Mouse (Mus musculus): ENCODE measurements at regions not wholly inside any gene's neighbourhood (a gene's known extent, or its start where the extent isn't known, plus 50 kb on each side); places are given as distances from the start of the nearest gene placed in this dataset.
A peak's percentile ranks its signal among the peaks of the same experiment; 100 is the strongest.

DNA sequence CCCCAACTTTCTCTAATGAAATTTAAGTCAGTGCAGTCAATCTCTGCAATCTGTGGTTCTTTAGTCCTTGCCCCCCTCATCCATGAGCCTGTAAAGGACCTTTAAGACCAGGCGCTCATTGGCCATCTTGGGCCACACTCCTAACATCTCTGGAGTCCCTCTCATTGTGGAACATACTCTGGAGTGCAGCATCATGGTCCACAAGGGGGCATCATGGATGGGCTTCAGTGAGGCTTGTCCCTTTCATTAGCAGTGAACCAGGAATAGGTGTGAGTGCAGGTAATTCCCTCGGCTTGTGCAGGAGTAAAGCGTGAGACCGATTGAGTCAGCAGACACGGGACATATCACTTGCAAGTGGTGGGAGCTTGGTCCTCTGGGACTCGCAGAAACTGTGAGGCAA is 137.7 kb downstream of the Sall1 start:
- H3K4me2 ChIP-seq = no peak overlapping the region
- 73% methylated on average over 6 of the region's 6 CpGs for WGBS
- H3K4me3 ChIP-seq = no peak overlapping the region
- no peak for ATAC-seq (ENCODE audit: extremely low read depth, insufficient number of reproducible peaks, low FRiP score, low TSS enrichment)
- H3K9me3 ChIP-seq = no peaks in the 10 kb centered on the region
- H3K27me3 ChIP-seq (replicated peaks) = peaks cover 97% of the 10 kb centered on the region
- no peaks in the 10 kb centered on the region for H3K36me3 ChIP-seq
- no peak overlapping the region for H3K9ac ChIP-seq
- no peak overlapping the region for H3K27ac ChIP-seq (replicated peaks)
- peaks cover 13% of the 10 kb centered on the region for H3K4me1 ChIP-seq

DNA sequence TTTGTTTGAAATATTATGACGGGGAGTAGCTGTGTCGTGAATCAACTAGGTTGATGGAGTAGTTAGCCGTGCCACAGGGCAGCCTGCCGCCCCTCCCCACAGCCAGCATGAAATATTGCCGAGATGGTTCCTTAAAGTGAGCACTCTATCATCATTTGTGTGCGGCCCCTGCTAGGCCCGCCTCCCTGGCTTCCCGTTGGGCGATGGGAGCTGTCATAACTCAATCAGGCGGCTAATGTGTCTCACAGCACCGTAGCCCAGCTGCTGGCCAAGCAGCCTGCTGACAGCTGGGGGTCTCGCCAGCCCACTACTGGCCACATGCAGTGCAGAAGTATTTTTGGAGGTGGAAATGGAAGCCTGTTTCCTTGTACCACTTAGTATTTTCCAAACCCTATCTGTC is 140.9 kb downstream of the Sall1 start:
- no peaks in the 10 kb centered on the region for H3K9me3 ChIP-seq
- H3K27ac ChIP-seq (replicated peaks) = no peak overlapping the region
- no peaks in the 10 kb centered on the region for H3K36me3 ChIP-seq
- peaks cover 93% of the 10 kb centered on the region for H3K27me3 ChIP-seq (replicated peaks)
- no peak for ATAC-seq (ENCODE audit: extremely low read depth, insufficient number of reproducible peaks, low FRiP score, low TSS enrichment)
- H3K4me3 ChIP-seq = no peak overlapping the region
- H3K4me1 ChIP-seq = peaks cover 16% of the 10 kb centered on the region
- H3K4me2 ChIP-seq = no peak overlapping the region
- H3K9ac ChIP-seq = no peak overlapping the region
- 55% methylated on average over 12 of the region's 12 CpGs for WGBS

DNA sequence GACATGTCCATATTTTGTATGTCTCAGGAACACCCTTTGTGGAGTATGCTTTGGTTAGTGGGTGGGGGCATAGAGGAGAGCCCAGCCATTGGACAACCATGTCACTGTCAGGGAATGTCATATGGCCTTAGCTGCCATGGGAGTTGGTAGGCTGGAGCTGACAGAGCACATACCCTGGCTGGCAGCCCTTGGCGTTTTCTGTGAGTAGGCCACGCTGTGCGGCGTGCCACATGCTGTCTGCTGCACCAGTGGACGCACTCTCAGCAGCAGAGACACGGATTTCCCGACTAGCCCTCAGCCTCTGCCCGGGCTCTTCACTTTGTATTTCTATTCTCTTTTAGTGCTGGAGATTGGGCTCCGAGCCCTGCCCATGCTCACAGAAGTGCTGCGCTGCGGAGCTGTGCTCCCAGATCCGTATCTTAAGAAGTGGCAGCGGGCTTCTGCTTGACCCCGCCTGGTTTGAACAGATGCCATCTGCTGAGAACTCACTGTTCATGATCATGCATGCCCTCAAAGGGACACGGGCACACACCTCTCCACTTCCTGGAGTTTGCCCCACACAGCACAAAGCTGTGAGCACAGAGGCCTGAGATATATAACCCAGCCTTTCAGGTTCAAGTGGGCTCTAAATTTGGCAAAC is 160.1 kb downstream of the Sall1 start:
- H3K27me3 ChIP-seq (replicated peaks) = peaks cover 52% of the 10 kb centered on the region

DNA sequence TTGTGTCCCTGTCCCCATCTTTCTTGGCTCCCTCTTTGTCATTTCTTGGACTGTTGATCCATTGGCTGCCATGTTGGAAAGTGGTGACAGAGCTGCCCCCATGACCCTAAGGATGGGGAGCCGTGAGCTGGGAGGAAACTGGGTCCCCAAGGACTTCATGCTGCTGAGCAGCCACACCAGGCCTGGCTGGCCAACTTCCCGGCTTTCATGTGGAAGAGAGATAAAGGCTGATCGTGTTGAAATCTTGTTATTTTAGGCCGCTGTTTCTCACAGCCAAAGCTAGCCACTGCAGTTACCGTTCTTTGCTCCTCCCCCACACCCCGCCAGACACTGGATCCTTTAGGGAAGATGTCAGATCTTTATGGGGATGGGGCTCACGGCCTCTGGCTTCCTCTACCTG is 164.1 kb downstream of the Sall1 start:
- Histone ChIP-seq H3K27ac (replicated peaks) (0 out of 2 replicates have a peak overlapping the region, but pooled peaks have one; percentile 42), H3K36me3 (no peaks in the 10 kb centered on the region), H3K9me3 (no peaks in the 10 kb centered on the region), H3K4me1 (peaks cover 8% of the 10 kb centered on the region), H3K4me2 (peak overlapping the region; percentile 30; the same call in 1 of the 2 replicates), H3K27me3 (replicated peaks) (peaks cover 64% of the 10 kb centered on the region), H3K9ac (no peak overlapping the region), H3K4me3 (no peak overlapping the region)
- ATAC-seq (ENCODE audit: extremely low read depth, insufficient number of reproducible peaks, low FRiP score, low TSS enrichment) = no peak
- 20% methylated on average over 7 of the region's 7 CpGs for WGBS

More for the DNA sequence above, 160.1 kb downstream of the Sall1 start:
- H3K27ac ChIP-seq (replicated peaks) = no peak overlapping the region
- H3K9me3 ChIP-seq = no peaks in the 10 kb centered on the region
- peaks cover 8% of the 10 kb centered on the region for H3K4me1 ChIP-seq
- no peak overlapping the region for H3K9ac ChIP-seq
- no peak overlapping the region for H3K4me3 ChIP-seq
- no peak overlapping the region for H3K4me2 ChIP-seq
- H3K36me3 ChIP-seq = no peaks in the 10 kb centered on the region
- ATAC-seq (ENCODE audit: extremely low read depth, insufficient number of reproducible peaks, low FRiP score, low TSS enrichment) = no peak
- 79% methylated on average over 15 of the region's 15 CpGs for WGBS

DNA sequence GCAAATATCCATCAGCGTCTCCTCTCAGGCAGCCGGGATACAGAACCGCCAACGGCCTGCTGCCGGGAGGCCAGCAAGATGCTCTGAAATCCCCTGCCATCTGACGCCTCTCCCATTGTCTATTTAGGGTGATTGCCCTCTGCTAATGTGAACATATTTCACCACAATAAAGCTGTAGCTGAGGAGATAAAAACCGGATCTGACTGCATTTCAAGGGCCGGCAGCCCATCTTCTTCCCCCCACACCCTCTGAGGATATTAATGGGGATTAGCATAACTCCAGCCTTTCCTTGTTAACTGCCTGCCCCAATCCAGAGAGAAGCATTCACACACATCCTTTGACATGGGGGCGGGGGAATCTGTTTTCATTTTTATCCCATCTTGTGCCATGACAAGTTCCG is 166.0 kb downstream of the Sall1 start:
- H3K4me1 ChIP-seq = peaks cover 8% of the 10 kb centered on the region
- ATAC-seq (ENCODE audit: extremely low read depth, insufficient number of reproducible peaks, low FRiP score, low TSS enrichment) = no peak
- H3K4me3 ChIP-seq = no peak overlapping the region
- no peaks in the 10 kb centered on the region for H3K36me3 ChIP-seq
- H3K9me3 ChIP-seq = no peaks in the 10 kb centered on the region
- H3K27me3 ChIP-seq (replicated peaks) = peaks cover 60% of the 10 kb centered on the region
- 78% methylated on average over 10 of the region's 10 CpGs for WGBS
- no peak overlapping the region for H3K27ac ChIP-seq (replicated peaks)
- H3K9ac ChIP-seq = no peak overlapping the region
- H3K4me2 ChIP-seq = no peak overlapping the region

DNA sequence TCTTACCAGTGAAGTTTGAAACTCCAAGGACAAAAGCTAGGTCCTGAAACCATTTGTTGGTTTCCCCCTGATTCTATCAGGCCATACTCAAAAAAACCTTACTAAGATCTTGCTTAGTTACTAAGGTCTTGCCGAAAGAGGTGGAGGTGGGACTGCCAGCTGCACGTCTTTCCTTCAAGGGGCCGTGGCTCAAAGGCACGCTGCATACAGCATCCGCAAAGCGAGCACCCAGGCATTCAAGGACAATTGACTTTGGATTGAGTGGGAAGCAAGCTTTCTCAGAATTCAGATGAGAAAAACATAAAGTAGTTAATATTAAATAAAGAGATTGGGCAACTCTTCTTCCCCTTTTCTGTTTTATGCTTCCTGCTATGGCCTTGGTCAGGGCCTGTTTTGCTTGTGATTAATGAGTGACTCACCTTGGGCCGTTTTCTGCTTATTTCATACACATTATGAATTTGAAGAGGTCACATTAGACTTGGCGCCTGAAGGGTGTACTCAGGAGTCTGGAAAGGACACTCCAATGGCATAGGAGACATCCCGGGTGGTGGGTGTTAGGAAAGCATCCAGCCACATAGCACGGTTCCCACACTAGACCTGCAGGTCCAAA is 166.1 kb downstream of the Cyld start:
- ATAC-seq (ENCODE audit: extremely low read depth, insufficient number of reproducible peaks, low FRiP score, low TSS enrichment) = no peak
- H3K4me1 ChIP-seq = no peaks in the 10 kb centered on the region
- 80% methylated on average over 10 of the region's 10 CpGs for WGBS

DNA sequence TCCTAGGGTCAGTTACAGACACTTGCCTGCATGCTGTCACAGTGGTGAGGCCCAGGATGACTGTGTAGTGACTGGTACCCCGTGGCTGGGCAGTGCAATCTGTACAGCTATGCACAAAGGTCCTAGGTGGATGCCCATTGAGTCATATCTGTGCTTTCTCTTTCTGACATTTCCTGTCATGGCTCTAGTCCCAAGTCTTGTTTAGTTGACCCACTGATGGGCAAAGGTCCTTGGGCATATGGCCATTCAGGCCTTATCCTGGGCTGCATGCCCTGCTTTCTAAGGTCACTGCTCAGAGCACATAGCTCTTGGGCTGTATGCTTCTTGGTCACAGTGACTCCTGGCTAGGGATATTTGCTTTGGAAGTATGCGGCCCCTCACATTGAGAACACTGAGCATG is 160.4 kb downstream of the Cyld start:
- no peak for ATAC-seq (ENCODE audit: extremely low read depth, insufficient number of reproducible peaks, low FRiP score, low TSS enrichment)
- no peak overlapping the region for H3K27ac ChIP-seq (replicated peaks)
- peaks cover 25% of the 10 kb centered on the region; the same call in 1 of the 2 replicates for H3K27me3 ChIP-seq (replicated peaks)
- no peaks in the 10 kb centered on the region for H3K9me3 ChIP-seq
- no peak overlapping the region for H3K4me2 ChIP-seq
- H3K4me3 ChIP-seq = no peak overlapping the region
- H3K36me3 ChIP-seq = no peaks in the 10 kb centered on the region
- 72% methylated on average over 2 of the region's 2 CpGs for WGBS
- H3K9ac ChIP-seq = no peak overlapping the region
- no peaks in the 10 kb centered on the region for H3K4me1 ChIP-seq

More for the DNA sequence above, 166.1 kb downstream of the Cyld start:
- Histone ChIP-seq H3K27me3 (replicated peaks) (peaks cover 26% of the 10 kb centered on the region; the same call in 1 of the 2 replicates), H3K4me2 (no peak overlapping the region), H3K9ac (no peak overlapping the region), H3K9me3 (no peaks in the 10 kb centered on the region), H3K36me3 (no peaks in the 10 kb centered on the region), H3K4me3 (no peak overlapping the region), H3K27ac (replicated peaks) (no peak overlapping the region)

DNA sequence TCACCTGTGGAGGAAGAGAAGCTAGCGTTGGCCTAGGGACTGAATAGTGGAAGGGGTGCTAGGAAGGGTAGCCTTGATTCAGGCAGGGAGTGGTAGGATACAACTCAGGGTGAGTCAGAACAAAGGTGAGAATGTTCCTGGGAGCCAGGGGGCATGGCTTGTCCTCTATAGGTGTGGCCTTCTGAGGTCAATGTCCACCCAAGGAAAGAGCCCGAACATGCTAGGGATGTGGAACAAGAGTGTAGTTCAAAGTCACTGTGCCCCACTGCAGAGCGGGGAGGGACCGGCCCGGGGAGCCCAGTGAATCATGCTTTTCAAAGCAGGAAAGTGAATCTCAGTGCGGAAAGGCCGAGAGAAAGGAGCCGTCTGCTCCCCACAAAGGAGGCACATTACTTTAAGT is 156.4 kb downstream of the Cyld start:
- Histone ChIP-seq H3K9me3 (no peaks in the 10 kb centered on the region), H3K4me1 (no peaks in the 10 kb centered on the region), H3K4me3 (no peak overlapping the region), H3K27me3 (replicated peaks) (peaks cover 20% of the 10 kb centered on the region; the same call in 1 of the 2 replicates), H3K4me2 (no peak overlapping the region), H3K36me3 (no peaks in the 10 kb centered on the region), H3K27ac (replicated peaks) (no peak overlapping the region), H3K9ac (no peak overlapping the region)
- WGBS = 88% methylated on average over 8 of the region's 8 CpGs
- ATAC-seq (ENCODE audit: extremely low read depth, insufficient number of reproducible peaks, low FRiP score, low TSS enrichment) = no peak

DNA sequence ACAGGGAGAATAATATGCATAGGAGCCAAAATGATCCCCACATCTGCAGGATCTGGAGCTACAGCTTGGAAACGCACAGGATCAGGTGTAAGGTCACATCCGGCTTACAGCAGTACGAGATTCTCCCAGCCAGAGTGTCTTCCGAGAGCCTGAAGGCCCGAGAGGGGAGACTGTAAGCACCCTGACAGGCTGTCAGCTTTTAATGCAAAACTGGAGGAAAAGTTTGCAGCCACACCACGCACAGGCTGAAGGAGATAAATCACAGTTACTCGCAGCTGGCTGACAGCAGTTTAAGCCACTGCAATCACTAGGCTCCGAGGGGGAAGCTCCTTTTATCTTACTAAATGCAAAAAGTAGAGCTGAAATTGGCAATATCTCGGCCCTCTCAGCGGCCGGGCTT is 149.1 kb downstream of the Cyld start:
- no peak overlapping the region for H3K4me3 ChIP-seq
- no peak overlapping the region for H3K27ac ChIP-seq (replicated peaks)
- no peak overlapping the region for H3K4me2 ChIP-seq
- H3K9me3 ChIP-seq = no peaks in the 10 kb centered on the region
- ATAC-seq (ENCODE audit: extremely low read depth, insufficient number of reproducible peaks, low FRiP score, low TSS enrichment) = no peak
- 0 out of 2 replicates have a peak, but pooled peaks cover 4% of the 10 kb centered on the region for H3K27me3 ChIP-seq (replicated peaks)
- H3K9ac ChIP-seq = no peak overlapping the region
- 0 out of 2 replicates have a peak, but pooled peaks cover 4% of the 10 kb centered on the region for H3K4me1 ChIP-seq
- WGBS = 45% methylated on average over 11 of the region's 11 CpGs
- H3K36me3 ChIP-seq = no peaks in the 10 kb centered on the region

DNA sequence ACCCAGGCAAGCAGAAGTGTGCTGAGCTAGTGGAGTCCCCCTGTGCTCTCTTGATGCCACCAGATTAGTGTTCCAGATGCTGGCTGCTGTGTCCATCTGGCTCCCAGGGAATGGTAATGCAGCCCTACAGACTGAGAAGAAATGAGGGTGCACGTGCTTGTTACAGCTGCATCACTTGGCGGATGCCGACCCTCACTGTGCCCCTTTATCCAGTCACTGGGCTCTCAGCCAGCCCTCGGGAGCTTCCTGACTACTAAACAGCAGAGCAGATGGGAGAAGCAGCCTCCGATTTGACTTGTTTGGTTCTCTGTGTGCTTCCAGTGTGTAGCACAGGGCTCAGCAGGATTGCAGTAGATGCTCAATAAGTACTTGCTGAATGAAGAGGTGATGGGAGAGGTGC is 147.5 kb downstream of the Cyld start:
- Histone ChIP-seq H3K9me3 (no peaks in the 10 kb centered on the region), H3K27me3 (replicated peaks) (0 out of 2 replicates have a peak, but pooled peaks cover 4% of the 10 kb centered on the region), H3K36me3 (no peaks in the 10 kb centered on the region), H3K27ac (replicated peaks) (no peak overlapping the region), H3K4me3 (no peak overlapping the region), H3K4me2 (no peak overlapping the region), H3K9ac (no peak overlapping the region), H3K4me1 (0 out of 2 replicates have a peak, but pooled peaks cover 4% of the 10 kb centered on the region)
- WGBS = 45% methylated on average over 5 of the region's 5 CpGs
- ATAC-seq (ENCODE audit: extremely low read depth, insufficient number of reproducible peaks, low FRiP score, low TSS enrichment) = no peak

DNA sequence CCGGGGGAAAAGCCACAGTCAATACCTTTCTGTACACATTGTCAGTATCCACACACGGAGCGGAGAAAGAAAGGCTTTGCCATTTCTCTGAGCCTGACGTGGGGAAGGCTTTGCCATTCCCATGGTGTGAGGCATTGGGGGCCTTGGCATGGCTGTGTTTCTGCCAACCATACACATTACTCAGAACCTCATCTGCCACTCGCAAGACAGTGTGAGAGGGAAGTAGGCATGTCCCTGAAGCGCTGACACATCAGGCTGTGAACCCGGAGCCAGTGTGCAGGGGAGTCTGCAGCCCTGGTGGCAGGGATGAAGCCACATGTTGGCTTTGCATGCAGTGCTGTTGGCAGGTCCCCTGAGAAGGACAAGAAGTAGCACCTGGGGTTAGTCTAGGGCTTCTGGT is 145.6 kb downstream of the Cyld start:
- no peaks in the 10 kb centered on the region for H3K36me3 ChIP-seq
- no peak overlapping the region for H3K4me2 ChIP-seq
- H3K27me3 ChIP-seq (replicated peaks) = peaks cover 4% of the 10 kb centered on the region; the same call in 1 of the 2 replicates
- H3K9me3 ChIP-seq = no peaks in the 10 kb centered on the region
- no peak overlapping the region for H3K4me3 ChIP-seq
- WGBS = 83% methylated on average over 7 of the region's 7 CpGs
- 0 out of 2 replicates have a peak, but pooled peaks cover 4% of the 10 kb centered on the region for H3K4me1 ChIP-seq
- no peak overlapping the region for H3K27ac ChIP-seq (replicated peaks)
- ATAC-seq (ENCODE audit: extremely low read depth, insufficient number of reproducible peaks, low FRiP score, low TSS enrichment) = no peak
- no peak overlapping the region for H3K9ac ChIP-seq

DNA sequence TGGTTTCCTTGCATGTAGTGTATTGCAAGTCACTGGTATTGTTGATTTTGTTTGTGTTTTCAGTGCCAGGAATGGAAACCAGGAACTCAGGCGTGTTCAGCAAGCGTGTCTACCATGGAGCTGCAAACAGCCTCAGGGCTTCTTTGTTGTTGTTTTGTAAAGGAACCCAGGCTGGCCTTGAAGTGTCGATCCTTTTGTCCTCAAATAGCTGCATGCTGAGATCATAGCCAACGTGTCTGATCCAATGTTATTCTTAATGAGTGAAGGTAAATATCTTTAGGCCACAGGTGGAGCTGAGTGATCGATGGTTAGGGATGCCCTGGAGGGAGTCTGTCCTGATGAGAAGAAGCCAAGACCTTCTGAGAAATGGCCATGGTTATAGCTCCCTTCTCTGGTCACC is 143.3 kb downstream of the Cyld start:
- 56% methylated on average over 5 of the region's 5 CpGs for WGBS
- Histone ChIP-seq H3K9me3 (no peaks in the 10 kb centered on the region), H3K36me3 (no peaks in the 10 kb centered on the region), H3K4me1 (peaks cover 4% of the 10 kb centered on the region; the same call in 1 of the 2 replicates), H3K9ac (no peak overlapping the region), H3K4me2 (no peak overlapping the region), H3K27me3 (replicated peaks) (peaks cover 11% of the 10 kb centered on the region), H3K4me3 (no peak overlapping the region), H3K27ac (replicated peaks) (no peak overlapping the region)
- ATAC-seq (ENCODE audit: extremely low read depth, insufficient number of reproducible peaks, low FRiP score, low TSS enrichment) = no peak
